Mouse (Mus musculus): Measurements from ENCODE around the gene Fus.

- TF ChIP-seq FLI1 (IDR thresholded peaks at IDR 0.05; ENCODE audit: low read length) (no peak; the same call in 1 of the 2 replicates), GATA1 (IDR thresholded peaks at IDR 0.05; ENCODE audit: borderline replicate concordance, low read length) (no peak)
Measured at GRCm38 (mm10) chr7:127967004-127967921, at the start of gene Fus.
